Mouse (Mus musculus): ENCODE results near the gene Rilpl1.
"Not testable (repeated sequence)": the region's sequence is repeated elsewhere in the genome, so short reads cannot be mapped to it uniquely, and the experiment has no call there.

Gene Rilpl1

GRCm38 (mm10) chr5:124530655-124531582 lies at the start of gene Rilpl1:
Gene Rilpl1, minus strand, starts transcription at chr5:124531391.
- DNase-seq (ENCODE audit: low spot score) = peak; percentile 93

- DNase-seq (ENCODE audit: low spot score) = peak; percentile 96
Measured at GRCm38 (mm10) chr5:124578633-124579317, 47.6 kb upstream of the Rilpl1 start, which contains the start of the genes Eif2b1 and Gtf2h3. Gene Eif2b1, minus strand, starts transcription at chr5:124579131. Gene Gtf2h3, plus strand, starts transcription at chr5:124579140.

GRCm38 (mm10) chr5:124575467-124575866 lies 44.3 kb upstream of the Rilpl1 start:
- no peak for DNase-seq (ENCODE audit: low spot score)

GRCm38 (mm10) chr5:124571068-124571467 lies 39.9 kb upstream of the Rilpl1 start:
- no peak for DNase-seq (ENCODE audit: low spot score)

- DNase-seq (ENCODE audit: low spot score) = peak; percentile 48
Measured at GRCm38 (mm10) chr5:124555145-124555544, 24.0 kb upstream of the Rilpl1 start.

- no peak for DNase-seq (ENCODE audit: low spot score)
Measured at GRCm38 (mm10) chr5:124553607-124554006, 22.4 kb upstream of the Rilpl1 start.

- DNase-seq (ENCODE audit: low spot score) = peak; percentile 97
Measured at GRCm38 (mm10) chr5:124552558-124553307, 21.5 kb upstream of the Rilpl1 start, which contains the start of gene Ddx55. Gene Ddx55, plus strand, starts transcription at chr5:124552864.

GRCm38 (mm10) chr5:124552094-124552472 lies 20.9 kb upstream of the Rilpl1 start:
- DNase-seq (ENCODE audit: low spot score) = no peak

GRCm38 (mm10) chr5:124551349-124552093 lies 20.3 kb upstream of the Rilpl1 start:
- not testable (repeated sequence) for DNase-seq (ENCODE audit: low spot score)

GRCm38 (mm10) chr5:124550737-124551136 lies 19.5 kb upstream of the Rilpl1 start:
- not testable (repeated sequence) for DNase-seq (ENCODE audit: low spot score)

- DNase-seq (ENCODE audit: low spot score) = no peak
Measured at GRCm38 (mm10) chr5:124541602-124541973, 10.4 kb upstream of the Rilpl1 start.

- no peak for DNase-seq (ENCODE audit: low spot score)
Measured at GRCm38 (mm10) chr5:124540905-124541601, 9.9 kb upstream of the Rilpl1 start.

GRCm38 (mm10) chr5:124540383-124540786 lies 9.2 kb upstream of the Rilpl1 start, which contains the start of gene Tmed2:
Gene Tmed2, plus strand, starts transcription at chr5:124540695.
- DNase-seq (ENCODE audit: low spot score) = peak; percentile 97

- no peak for DNase-seq (ENCODE audit: low spot score)
Measured at GRCm38 (mm10) chr5:124539905-124540304, 8.7 kb upstream of the Rilpl1 start.

GRCm38 (mm10) chr5:124538813-124539792 lies 7.9 kb upstream of the Rilpl1 start:
- peak; percentile 74 for DNase-seq (ENCODE audit: low spot score)

GRCm38 (mm10) chr5:124536776-124537175 lies 5.6 kb upstream of the Rilpl1 start:
- DNase-seq (ENCODE audit: low spot score) = peak; percentile 46

- no peak for DNase-seq (ENCODE audit: low spot score)
Measured at GRCm38 (mm10) chr5:124535016-124535415, 3.8 kb upstream of the Rilpl1 start.

GRCm38 (mm10) chr5:124532451-124532850 lies 1.3 kb upstream of the Rilpl1 start:
- no peak for DNase-seq (ENCODE audit: low spot score)

GRCm38 (mm10) chr5:124531583-124531930 lies 366 bp upstream of the Rilpl1 start:
- DNase-seq (ENCODE audit: low spot score) = no peak

GRCm38 (mm10) chr5:124529697-124530096 lies 1.5 kb downstream of the Rilpl1 start:
- no peak for DNase-seq (ENCODE audit: low spot score)

Measured in embryo, embryonic 10.5 days (tissue).